Mouse (Mus musculus) layer of hippocampus, postnatal 25 days (tissue): Measurements from ENCODE around the gene Sidt2. TPM values are rescaled to one million over a fixed set of nuclear protein-coding genes. Genes with fewer than 3 reads are reported as not detected.

Experiments
- DNase-seq, 2 experiments: peaks; one replicate each; pipeline ENCODE4 v3.0.0; 2022; ENCODE audit warnings: mixed read lengths in 2 of 2, low spot score in 1 of 2; ENCODE audit errors: extremely low spot score in 1 of 2
- total RNA-seq, 2 experiments: library from RNA; stranded (reverse); gene quantifications; 2 replicates each; pipeline ENCODE4 v1.2.3; 2021

The Sidt2 gene
- total RNA-seq: 10 to 100 TPM; 89.2 to 97.9 TPM

DNA sequence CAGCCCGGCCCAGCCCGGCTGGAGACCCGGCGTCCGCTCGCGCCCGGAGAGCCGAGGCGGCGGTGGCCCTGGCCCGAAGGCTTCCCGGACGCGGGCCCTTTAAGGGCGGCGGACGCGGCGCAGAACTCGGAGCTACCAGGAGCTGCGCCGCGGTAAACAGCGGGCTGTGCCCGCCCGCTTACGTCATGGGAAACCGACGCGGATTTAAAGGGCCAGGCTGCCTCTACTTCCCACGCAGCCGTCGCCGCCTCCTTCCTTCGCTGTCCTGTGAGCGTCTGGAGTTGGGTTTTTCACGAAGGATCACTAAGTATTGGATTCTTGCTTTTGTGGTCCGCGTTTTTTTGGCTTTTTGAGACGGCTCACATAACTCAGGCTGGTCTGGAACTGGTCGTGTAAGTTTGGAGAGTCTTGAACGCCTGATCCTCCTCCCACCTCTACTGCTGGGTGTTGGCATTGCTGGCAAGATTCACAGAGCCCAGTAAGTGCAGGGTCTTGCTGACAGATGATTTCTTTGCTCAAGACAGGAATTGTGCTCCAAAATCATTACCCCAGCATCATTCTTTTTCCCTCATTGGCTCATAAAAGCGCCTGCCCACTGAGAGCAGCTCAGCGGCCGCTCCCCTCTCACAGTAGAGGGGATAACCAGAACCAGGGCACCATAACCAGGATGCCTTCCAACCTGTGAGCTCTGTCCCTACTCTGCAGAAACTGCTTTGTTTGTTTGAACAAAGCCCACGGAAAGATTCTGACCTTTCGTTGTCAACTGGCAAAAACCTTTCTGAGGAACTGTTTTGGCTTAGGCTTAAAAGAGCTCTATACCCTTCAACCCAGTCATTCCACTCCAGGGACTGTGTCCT lies at the start of gene Sidt2:
Sidt2 (minus strand) TSS at position 152 of the 857 bp plus-strand sequence.
- peak; percentile 79 to 82 for DNase-seq

- DNase-seq: no peak
Observed at GRCm38 (mm10) chr9:46004529-46004928, 49.5 kb upstream of the Sidt2 start.

DNA sequence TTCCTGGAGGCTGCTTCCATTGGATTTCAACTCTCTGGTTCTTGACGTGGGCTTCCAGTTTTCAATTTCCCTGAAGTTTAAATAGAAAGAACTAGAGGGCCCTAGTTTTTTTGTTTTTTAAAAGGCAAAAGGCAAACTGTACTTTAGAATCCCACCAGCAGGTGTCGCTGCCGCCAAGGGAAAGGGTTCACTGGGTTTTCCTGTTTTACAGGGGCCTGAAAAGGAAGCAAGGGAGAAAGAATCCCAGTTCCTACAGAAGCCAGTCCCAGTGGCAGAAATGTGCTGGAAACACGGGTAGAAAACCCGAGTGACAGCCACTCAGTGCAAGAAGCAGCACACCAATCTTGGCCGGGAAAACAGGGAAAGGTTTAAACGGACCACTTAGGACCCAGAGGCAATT lies 48.7 kb upstream of the Sidt2 start:
- DNase-seq: peak; percentile 92 to 99

DNA sequence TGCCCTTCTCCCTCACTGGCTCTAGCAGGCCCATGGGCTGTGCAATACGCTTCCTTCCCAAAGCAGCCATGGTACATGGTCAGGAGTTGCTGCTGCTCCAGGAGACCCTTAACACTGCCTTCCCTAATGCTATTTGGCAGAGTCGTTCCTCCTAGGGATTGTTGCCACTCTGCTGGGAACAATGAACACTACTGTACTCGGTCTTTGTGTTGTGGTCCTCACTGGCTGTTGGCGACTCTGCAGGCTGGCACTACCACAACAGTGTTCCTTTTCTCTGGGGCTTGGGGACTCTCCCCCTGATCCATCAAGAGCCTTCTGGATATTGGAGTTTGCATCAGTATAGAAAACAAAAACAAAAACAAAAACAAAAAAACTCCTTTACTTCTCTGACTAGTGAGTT lies 44.0 kb upstream of the Sidt2 start:
- no peak for DNase-seq

GRCm38 (mm10) chr9:45985229-45985567 lies 30.1 kb upstream of the Sidt2 start:
- DNase-seq: peak; percentile 18 to 57

GRCm38 (mm10) chr9:45984409-45985228 lies 29.6 kb upstream of the Sidt2 start:
- peak; percentile 84 to 85 for DNase-seq

GRCm38 (mm10) chr9:45983676-45984408 lies 28.8 kb upstream of the Sidt2 start:
- DNase-seq: peak in 1 of 2 experiments; percentile 16

GRCm38 (mm10) chr9:45981331-45981730 lies 26.3 kb upstream of the Sidt2 start:
- DNase-seq: no peak

- DNase-seq: no peak
Observed at GRCm38 (mm10) chr9:45980611-45981010, 25.6 kb upstream of the Sidt2 start.

DNA sequence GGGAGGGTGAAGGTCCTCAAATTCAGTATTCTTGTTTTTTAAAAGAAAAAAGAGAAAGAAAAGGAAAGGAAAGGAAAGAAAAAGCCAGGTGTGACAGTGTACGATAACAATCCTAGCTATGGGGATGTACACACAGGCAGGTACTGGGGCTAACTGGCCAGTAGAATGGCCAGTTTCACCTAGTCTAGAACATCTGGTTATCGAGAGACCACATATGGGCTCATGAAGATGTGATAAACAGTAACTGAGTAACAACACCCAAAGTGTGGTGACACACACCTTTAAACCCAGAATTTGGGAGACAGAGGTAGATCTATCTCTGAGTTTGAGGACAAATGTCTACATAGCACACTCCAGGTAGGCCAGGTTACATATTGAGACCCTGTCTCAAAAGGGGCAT lies 24.7 kb upstream of the Sidt2 start:
- no peak for DNase-seq

- DNase-seq: no peak
Observed at GRCm38 (mm10) chr9:45976884-45977283, 21.8 kb upstream of the Sidt2 start.

DNA sequence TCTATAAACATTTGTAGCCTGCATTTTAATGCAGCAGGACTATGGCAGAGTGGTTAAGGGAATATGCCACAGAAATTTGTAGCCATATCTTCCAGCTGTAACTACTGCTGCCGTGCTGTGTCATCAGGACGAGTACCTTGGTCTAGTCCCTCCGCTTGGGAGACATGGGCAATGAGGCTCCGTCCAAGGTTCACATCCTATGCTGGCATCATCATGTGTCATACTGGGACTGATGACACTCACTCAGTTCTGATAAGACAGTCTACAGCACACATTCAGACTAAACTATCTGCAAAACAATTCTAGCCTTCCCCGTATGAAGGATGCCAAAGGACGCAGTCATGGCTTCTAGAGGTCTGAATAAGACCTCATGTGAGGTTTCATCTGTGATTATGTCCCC lies 8.5 kb upstream of the Sidt2 start:
- DNase-seq: no peak

- no peak for DNase-seq
Observed at GRCm38 (mm10) chr9:45961855-45962254, 6.8 kb upstream of the Sidt2 start.

GRCm38 (mm10) chr9:45959661-45960060 lies 4.6 kb upstream of the Sidt2 start:
- no peak for DNase-seq

GRCm38 (mm10) chr9:45958851-45959250 lies 3.8 kb upstream of the Sidt2 start:
- no peak for DNase-seq

GRCm38 (mm10) chr9:45958023-45958670 lies 3.1 kb upstream of the Sidt2 start:
- no peak for DNase-seq

DNA sequence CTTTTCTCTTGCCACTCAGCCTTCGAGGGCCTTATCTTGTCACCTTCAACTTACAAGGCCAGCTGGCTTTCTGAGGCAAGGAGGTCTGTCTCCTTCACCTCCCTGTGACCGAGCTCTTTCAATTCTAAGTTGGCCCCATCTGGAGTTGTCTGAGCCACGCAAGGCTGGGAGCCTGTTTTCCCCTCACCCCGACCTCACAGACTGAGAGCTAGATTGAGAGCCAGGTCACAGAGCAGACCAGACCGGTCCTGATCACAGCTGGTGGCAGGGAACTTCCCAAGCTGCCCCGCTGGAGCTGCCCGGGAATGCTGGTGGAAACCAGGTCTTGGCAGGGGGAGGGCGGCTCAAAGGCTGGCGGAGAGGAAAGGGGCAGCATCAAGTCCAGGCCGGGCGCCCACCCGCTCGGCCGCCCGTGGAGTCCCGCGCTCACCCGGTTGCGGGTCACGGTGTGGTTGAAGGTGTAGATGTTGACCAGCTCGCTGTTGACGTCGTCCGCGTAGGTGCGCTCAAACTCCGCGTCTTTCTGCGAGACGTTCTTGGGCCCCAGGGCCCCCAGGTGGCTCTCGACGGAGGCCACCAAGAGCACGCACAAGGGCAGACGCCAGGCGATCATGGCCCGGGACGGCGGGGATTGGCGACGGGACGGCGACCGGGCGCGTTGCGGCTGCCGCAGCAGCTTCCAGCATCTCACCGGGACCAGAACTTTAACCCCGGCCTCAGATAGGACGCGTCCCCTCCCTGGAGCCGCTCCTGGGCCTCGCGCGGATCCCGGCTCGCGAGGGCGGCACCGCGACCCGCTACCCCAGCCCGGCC lies 558 bp downstream of the Sidt2 start:
- peak; percentile 21 to 41 for DNase-seq

DNA sequence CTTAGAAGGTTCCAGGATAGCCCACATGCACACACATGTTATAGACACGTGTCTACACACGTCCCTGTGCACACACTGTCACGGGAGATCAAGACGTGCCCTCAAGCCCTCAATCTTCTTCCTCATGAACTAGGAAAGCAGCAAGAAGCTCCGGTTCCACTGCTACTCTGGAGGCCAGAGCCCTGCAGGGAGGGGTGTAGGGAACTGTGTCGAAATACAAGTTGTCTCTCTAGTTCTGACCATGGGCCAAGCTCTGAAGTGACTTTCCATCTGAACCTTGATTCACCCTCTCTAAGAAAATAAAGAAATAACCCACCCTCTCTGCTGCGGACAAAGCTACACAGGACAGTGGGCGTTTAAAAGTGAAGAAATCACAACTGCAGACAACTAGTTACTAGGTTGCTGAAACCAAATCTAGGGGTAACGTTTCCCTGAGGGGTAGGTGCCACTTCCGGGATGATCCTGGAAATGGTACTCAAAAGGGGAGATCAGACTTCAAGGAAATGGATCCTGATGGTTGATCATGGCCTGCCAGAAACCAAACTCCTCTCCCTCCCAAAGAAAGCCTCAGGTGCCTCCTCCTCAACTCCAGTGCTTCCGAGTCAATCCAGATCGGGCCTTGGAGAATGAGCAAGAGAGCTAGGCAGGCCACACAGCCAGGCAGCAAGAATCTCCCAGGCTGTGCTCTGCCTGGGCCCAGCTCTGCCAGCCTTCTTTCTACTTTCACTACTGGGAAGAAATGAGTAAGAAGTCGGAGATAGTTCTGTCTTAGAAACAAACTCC lies 1.4 kb downstream of the Sidt2 start:
- DNase-seq: no peak

GRCm38 (mm10) chr9:45952890-45953289 lies 2.2 kb downstream of the Sidt2 start:
- DNase-seq: no peak
